ENCODE assay signal across 14 mouse cellular contexts in genomic region chr6:91638204-91638995, GRCm38 (mm10). TPM values are rescaled to one million over a fixed set of nuclear protein-coding genes. Genes with fewer than 3 reads are reported as not detected.
DNase-seq lines count a peak whose midpoint lies in the region; ATAC-seq lines count a peak whose summit lies in the region.
"Had no signal": no experiment of that assay in that cellular context is flagged by ENCODE, and none has a peak within 500 bp of the region (broad histone marks: within the 10 kb centered on the region; RNA-seq: fewer than 3 reads in every experiment).

No protein-coding gene starts in this region.

- 21% methylated on average over 9 of the region's 9 CpGs for WGBS in kidney, embryonic 15.5 days
- 26% methylated on average over 9 of the region's 9 CpGs for WGBS in intestine, embryonic 14.5 days
- 21% methylated on average over 9 of the region's 9 CpGs for WGBS in stomach, embryonic 14.5 days

- H3K9me3 ChIP-seq in kidney, embryonic 15.5 days (replicated peaks): no peaks in the 10 kb centered on the region
- no peaks in the 10 kb centered on the region for H3K9me3 ChIP-seq in intestine, embryonic 14.5 days (ENCODE audit: control insufficient read depth, low read length)
- H3K9me3 ChIP-seq in stomach, embryonic 14.5 days (ENCODE audit: control insufficient read depth, low read depth, low read length): no peaks in the 10 kb centered on the region
- H3K9me3 ChIP-seq: hindbrain, embryonic 15.5 days had no signal

- H3K4me3 ChIP-seq in kidney, embryonic 15.5 days (replicated peaks): no peak overlapping the region
- H3K4me3 ChIP-seq in intestine, embryonic 14.5 days (ENCODE audit: low read depth, low read length): no peak overlapping the region
- no peak overlapping the region for H3K4me3 ChIP-seq in stomach, embryonic 14.5 days (ENCODE audit: low read depth, low read length)
- H3K4me3 ChIP-seq: heart, adult 2 months; hindbrain, embryonic 15.5 days; layer of hippocampus, adult 2 months had no signal

- H3K4me2 ChIP-seq in kidney, embryonic 15.5 days: peak overlapping the region; percentile 29
- H3K4me2 ChIP-seq in intestine, embryonic 14.5 days (ENCODE audit: low read length): no peak overlapping the region
- H3K4me2 ChIP-seq in stomach, embryonic 14.5 days (replicated peaks; ENCODE audit: low read depth, low read length): no peak overlapping the region
- H3K4me2 ChIP-seq: hindbrain, embryonic 15.5 days had no signal

- ATAC-seq in kidney, embryonic 15.5 days (replicated peaks; ENCODE audit: low FRiP score): peak; percentile 90
- peak; percentile 89 for ATAC-seq in intestine, embryonic 14.5 days (replicated peaks; ENCODE audit: low FRiP score, low TSS enrichment, low read depth)
- ATAC-seq in stomach, embryonic 14.5 days (ENCODE audit: insufficient number of reproducible peaks, insufficient read depth, low FRiP score, low read depth): peak; percentile 70; the same call in 1 of the 2 replicates

- intact Hi-C loops in left cerebral cortex, postnatal 25 days (cut with DNase I): no loop called here
- intact Hi-C loops in heart, postnatal 10 days (cut with DNase I): no loop called here

- no peak overlapping the region for H3K9ac ChIP-seq in kidney, embryonic 15.5 days
- H3K9ac ChIP-seq in intestine, embryonic 14.5 days (ENCODE audit: low read length): no peak overlapping the region
- no peak overlapping the region for H3K9ac ChIP-seq in stomach, embryonic 14.5 days (replicated peaks; ENCODE audit: low read depth, low read length)
- H3K9ac ChIP-seq: hindbrain, embryonic 15.5 days had no signal

- no peak for DNase-seq in kidney, postnatal 4 days
- peak; percentile 67 for DNase-seq in embryo, embryonic 10.5 days (ENCODE audit: low spot score)
- peak; percentile 64 for DNase-seq in intestine, embryonic 14.5 days (ENCODE audit: low spot score)
- DNase-seq in left cerebral cortex, postnatal 25 days (ENCODE audit: low spot score in 2 of 2): no peak
- DNase-seq in heart, postnatal 10 days: no peak
- DNase-seq: heart, adult 2 months; left cerebral cortex, postnatal 4 days; lung, postnatal 10 days; spleen, adult 18-20 months; thymus, postnatal 14 days had no signal

- H3K36me3 ChIP-seq in kidney, embryonic 15.5 days: no peaks in the 10 kb centered on the region
- no peaks in the 10 kb centered on the region for H3K36me3 ChIP-seq in intestine, embryonic 14.5 days (ENCODE audit: control insufficient read depth, insufficient read depth, low read length)
- no peaks in the 10 kb centered on the region for H3K36me3 ChIP-seq in stomach, embryonic 14.5 days (ENCODE audit: control insufficient read depth, insufficient read depth, low read length)
- H3K36me3 ChIP-seq: hindbrain, embryonic 15.5 days had no signal

- H3K27ac ChIP-seq in kidney, embryonic 15.5 days: peak overlapping the region; percentile 86
- peak overlapping the region; percentile 72 for H3K27ac ChIP-seq in intestine, embryonic 14.5 days (ENCODE audit: low read depth)
- peak overlapping the region; percentile 63; the same call in 1 of the 2 replicates for H3K27ac ChIP-seq in stomach, embryonic 14.5 days (ENCODE audit: low read length)
- H3K27ac ChIP-seq: heart, adult 2 months; hindbrain, embryonic 15.5 days; layer of hippocampus, adult 2 months had no signal

- H3K27me3 ChIP-seq in kidney, embryonic 15.5 days: no peaks in the 10 kb centered on the region
- no peaks in the 10 kb centered on the region for H3K27me3 ChIP-seq in intestine, embryonic 14.5 days (replicated peaks; ENCODE audit: control insufficient read depth, insufficient read depth, low read length)
- H3K27me3 ChIP-seq in stomach, embryonic 14.5 days (ENCODE audit: control insufficient read depth, insufficient read depth, low read length): no peaks in the 10 kb centered on the region
- H3K27me3 ChIP-seq: hindbrain, embryonic 15.5 days had no signal

- H3K4me1 ChIP-seq in kidney, embryonic 15.5 days: peaks cover 18% of the 10 kb centered on the region
- H3K4me1 ChIP-seq in intestine, embryonic 14.5 days (replicated peaks; ENCODE audit: control insufficient read depth, insufficient read depth, low read length): no peaks in the 10 kb centered on the region
- H3K4me1 ChIP-seq in stomach, embryonic 14.5 days (ENCODE audit: control insufficient read depth, insufficient read depth, low read length): 0 out of 2 replicates have a peak, but pooled peaks cover 8% of the 10 kb centered on the region
- H3K4me1 ChIP-seq: hindbrain, embryonic 15.5 days had no signal

RNA-seq across cellular contexts. Expression of gene Slc6a6, which starts 45.5 kb away (rescaled TPM):
- 84.0 and 87.2 TPM in 2 replicates for polyA plus RNA-seq in kidney, embryonic 15.5 days (2015; fragmentation: Nextera tagmentation; extraction: Ambion mirVana)
- polyA plus RNA-seq in intestine, embryonic 14.5 days (2014; fragmentation: Nextera tagmentation; extraction: Ambion mirVana): 69.0 and 74.0 TPM in 2 replicates
- polyA plus RNA-seq in stomach, embryonic 14.5 days (2014; fragmentation: Nextera tagmentation; extraction: Ambion mirVana): 60.3 and 65.1 TPM in 2 replicates
- 100 to 1,000 TPM; 128 to 149 TPM for total RNA-seq in left cerebral cortex, postnatal 25 days (2021)
- total RNA-seq in heart, postnatal 10 days (2021): 100 to 1,000 TPM; 160 to 173 TPM

Comparison
In these comparisons a context has a peak if more than half of its experiments do, and no peak if none do; other contexts are left out.
1. DNase-seq: peak in embryo, embryonic 10.5 days (single experiment) and intestine, embryonic 14.5 days (single experiment); none in kidney, postnatal 4 days (0 of 2), left cerebral cortex, postnatal 25 days (0 of 2) and heart, postnatal 10 days (0 of 2).
2. Peak in every context shown above with its lines, with median percentiles within 50 percentile points of each other: ATAC-seq and H3K27ac ChIP-seq.